Mouse (Mus musculus) right cerebral cortex, postnatal 10 days (tissue): Measurements from ENCODE around the gene Gm3278.
"Not testable (repeated sequence)": the region's sequence is repeated elsewhere in the genome, so short reads cannot be mapped to it uniquely, and the experiment has no call there.

Experiments used
- DNase-seq, 2 experiments: peaks; one replicate each; pipeline ENCODE4 v3.0.0; 2021; ENCODE audit warnings: low spot score in 2 of 2

The Gm3278 gene

GRCm38 (mm10) chr14:4892116-4892515 lies at the start of gene Gm3278:
Gm3278 (plus strand) TSS chr14:4892416.
- not testable (repeated sequence) for DNase-seq

- peak; percentile 16 to 18 for DNase-seq
Observed at GRCm38 (mm10) chr14:4855299-4855980, 36.8 kb upstream of the Gm3278 start, which contains the start of gene Gm3264. Gm3264 (plus strand) TSS chr14:4855576.
